Mouse (Mus musculus) hindbrain, embryonic 15.5 days (tissue): ENCODE data around the gene Hoxc13. TPM values are rescaled to one million over a fixed set of nuclear protein-coding genes. Genes with fewer than 3 reads are reported as not detected.
A peak's percentile ranks its signal among the peaks of the same experiment; 100 is the strongest.

Experiments
- ATAC-seq: fragments of 200-750 bp; cut with Nextera tagmentation; 2 replicates; pipeline ENCODE4 v1.8.0; 2017; ENCODE audit warnings: low read depth, moderate number of reproducible peaks, moderate TSS enrichment; ENCODE audit not compliant: low FRiP score
- H3K27ac ChIP-seq: fragments of 300-500 bp; sonication (generic); replicated peaks from 2 replicates; pipeline ENCODE4 v1.5.1; 2015; ENCODE audit warnings: mild to moderate bottlenecking, inconsistent platforms
- H3K27me3 ChIP-seq: fragments of 300-500 bp; sonication (generic); 2 replicates; pipeline ENCODE4 v1.6.1; 2015; ENCODE audit warnings: control low read depth, inconsistent platforms
- H3K36me3 ChIP-seq: fragments of 300-500 bp; sonication (generic); 2 replicates; pipeline ENCODE4 v1.6.1; 2015; ENCODE audit warnings: control low read depth, inconsistent platforms
- H3K4me1 ChIP-seq: fragments of 300-500 bp; sonication (generic); replicated peaks from 2 replicates; pipeline ENCODE4 v1.6.1; 2015; ENCODE audit warnings: control low read depth, inconsistent platforms
- H3K4me2 ChIP-seq: fragments of 300-500 bp; sonication (generic); 2 replicates; pipeline ENCODE4 v1.6.1; 2015; ENCODE audit warnings: moderate library complexity, mild to moderate bottlenecking, inconsistent platforms
- H3K4me3 ChIP-seq: fragments of 300-500 bp; sonication (generic); 2 replicates; pipeline ENCODE4 v1.5.1; 2015; ENCODE audit warnings: mild to moderate bottlenecking, inconsistent platforms
- H3K9ac ChIP-seq: fragments of 300-500 bp; sonication (generic); 2 replicates; pipeline ENCODE4 v1.6.1; 2015; ENCODE audit warnings: inconsistent platforms
- H3K9me3 ChIP-seq: fragments of 300-500 bp; sonication (generic); 2 replicates; pipeline ENCODE4 v1.6.1; 2016; ENCODE audit warnings: control low read depth, inconsistent platforms
- whole genome bisulfite sequencing: fragments of 180-500 bp; shearing (Covaris S2); methylation state at CpG from one replicate; pipeline ENCODE4 v1.1.7; 2015; 5-methylcytosine and 5-hydroxymethylcytosine counted together
- polyA plus RNA-seq: library from polyadenylated mRNA; unstranded; fragments of >200 nt; fragmentation: Nextera tagmentation; extraction: Ambion mirVana; gene quantifications from 2 replicates; pipeline ENCODE4 v1.2.1, GENCODE M21; 2015

Gene Hoxc13
- polyA plus RNA-seq, 1 experiment from 2014 or later = not detected

DNA sequence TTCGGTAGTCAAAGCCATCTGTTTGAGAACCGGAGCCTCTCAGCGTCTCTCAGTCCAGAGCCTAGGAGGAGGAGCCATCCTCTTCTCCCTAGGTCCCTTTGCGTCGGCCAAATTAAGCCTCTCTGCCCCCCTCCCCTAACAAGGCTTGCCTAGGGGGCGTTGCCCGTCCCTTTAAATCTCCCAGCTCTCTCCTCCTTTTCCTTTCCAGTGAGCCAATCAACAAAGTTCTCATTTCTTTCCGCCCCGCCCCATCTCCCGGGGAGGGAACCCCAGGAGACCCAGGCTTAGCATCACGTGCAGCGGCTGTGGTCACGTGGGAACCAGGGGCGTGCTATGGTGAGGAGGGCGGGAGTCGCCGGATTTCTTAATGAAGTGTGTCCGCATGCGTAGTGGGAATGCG is 284 bp upstream of the Hoxc13 start:
- Histone ChIP-seq H3K4me2 (peak overlapping the region; percentile 27; the same call in 1 of the 2 replicates), H3K27ac (no peak overlapping the region), H3K4me3 (peak overlapping the region; percentile 5; the same call in 1 of the 2 replicates), H3K27me3 (peaks cover 94% of the 10 kb centered on the region), H3K9ac (no peak overlapping the region), H3K9me3 (no peaks in the 10 kb centered on the region), H3K4me1 (0 out of 2 replicates have a peak, but pooled peaks cover 3% of the 10 kb centered on the region), H3K36me3 (no peaks in the 10 kb centered on the region)
- no peak for ATAC-seq
- WGBS = under 1% methylated on average over 20 of the region's 20 CpGs

DNA sequence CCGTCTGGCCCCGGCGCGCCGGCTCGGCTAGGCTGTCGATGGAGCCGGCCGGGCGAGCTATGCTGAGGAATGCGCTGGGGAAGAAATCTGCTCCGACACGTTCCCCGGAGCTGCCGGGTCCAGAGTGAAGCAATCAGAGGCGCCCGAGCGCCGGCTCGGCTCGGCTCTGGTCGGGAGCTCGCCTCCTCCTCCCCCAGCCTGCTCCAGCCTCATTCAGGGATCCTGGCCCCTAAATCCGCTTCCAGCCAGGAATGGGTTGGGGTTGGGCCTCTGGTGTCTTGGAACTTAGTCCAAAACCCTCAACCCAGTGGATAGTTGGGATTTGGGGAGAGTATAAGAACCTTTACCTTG is 1.1 kb downstream of the Hoxc13 start:
- Histone ChIP-seq H3K9ac (no peak overlapping the region), H3K4me3 (no peak overlapping the region), H3K4me2 (no peak overlapping the region), H3K36me3 (no peaks in the 10 kb centered on the region), H3K27ac (no peak overlapping the region), H3K27me3 (peaks cover 94% of the 10 kb centered on the region), H3K9me3 (no peaks in the 10 kb centered on the region), H3K4me1 (0 out of 2 replicates have a peak, but pooled peaks cover 3% of the 10 kb centered on the region)
- ATAC-seq = no peak
- WGBS = under 1% methylated on average over 24 of the region's 24 CpGs

DNA sequence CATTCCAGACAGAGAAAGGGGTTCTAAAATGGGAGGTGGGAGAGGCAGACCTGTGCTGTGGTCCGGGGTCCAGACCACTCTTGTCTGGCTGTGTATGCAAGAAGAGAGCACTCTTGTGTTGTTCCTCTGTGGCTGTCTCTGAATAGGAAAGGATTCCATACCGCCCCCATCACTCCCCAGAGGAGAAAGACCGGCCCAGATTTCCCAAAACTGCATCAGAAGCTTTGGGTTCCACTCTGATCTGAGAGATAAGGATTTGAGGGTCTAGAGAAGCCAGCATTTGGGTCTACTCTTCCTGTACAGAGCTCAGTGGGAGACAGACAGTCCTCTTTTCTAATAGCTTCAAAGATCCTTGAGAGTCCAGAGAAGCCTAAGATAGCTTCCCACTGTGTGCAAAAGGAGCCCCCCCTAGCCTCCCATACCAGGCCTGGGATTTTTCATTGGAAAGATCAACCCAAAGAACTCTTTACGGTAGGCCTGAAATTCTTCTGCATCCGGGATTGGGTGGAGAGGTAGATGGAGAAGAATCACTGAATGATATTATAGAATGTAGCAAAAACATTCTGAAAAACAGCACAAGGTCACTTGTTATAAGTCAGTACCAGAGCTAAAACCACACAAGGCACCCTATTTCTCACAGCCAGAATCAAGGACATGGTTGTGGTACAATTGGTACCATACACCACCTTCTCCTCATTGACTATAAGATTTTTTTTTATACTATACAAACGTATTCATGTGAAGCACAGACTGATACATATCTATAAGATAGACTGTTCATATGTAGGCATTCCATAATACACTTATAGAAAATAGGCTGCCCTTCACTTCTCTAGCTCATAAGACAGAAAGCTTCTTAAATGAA is 2.0 kb downstream of the Hoxc13 start:
- Histone ChIP-seq H3K4me2 (no peak overlapping the region), H3K4me1 (0 out of 2 replicates have a peak, but pooled peaks cover 3% of the 10 kb centered on the region), H3K9ac (no peak overlapping the region), H3K9me3 (no peaks in the 10 kb centered on the region), H3K4me3 (no peak overlapping the region), H3K27ac (no peak overlapping the region), H3K36me3 (no peaks in the 10 kb centered on the region), H3K27me3 (peaks cover 93% of the 10 kb centered on the region)
- 8% methylated on average over 6 of the region's 6 CpGs for WGBS
- ATAC-seq = no peak

DNA sequence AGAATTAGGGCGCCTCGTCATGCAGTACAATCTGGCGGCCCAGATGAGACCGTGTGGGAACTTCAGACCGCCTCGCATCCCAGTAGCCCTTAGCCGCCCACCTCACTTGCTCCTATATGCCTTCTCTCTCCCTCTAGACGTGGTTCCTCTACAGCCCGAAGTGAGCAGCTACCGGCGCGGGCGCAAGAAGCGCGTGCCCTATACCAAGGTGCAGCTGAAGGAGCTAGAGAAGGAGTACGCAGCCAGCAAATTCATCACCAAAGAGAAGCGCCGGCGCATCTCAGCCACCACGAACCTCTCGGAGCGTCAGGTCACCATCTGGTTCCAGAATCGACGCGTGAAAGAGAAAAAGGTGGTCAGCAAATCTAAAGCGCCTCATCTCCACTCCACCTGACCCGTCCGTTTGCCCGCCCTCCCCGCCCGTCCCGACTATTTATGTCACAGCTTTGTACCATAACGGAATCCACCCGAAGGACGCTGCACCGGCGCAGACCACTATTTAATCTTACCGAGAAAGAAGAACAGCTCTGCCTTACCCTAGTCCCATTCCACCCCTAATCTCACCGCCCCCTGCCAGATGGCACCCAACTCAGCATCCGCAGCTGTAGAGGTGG is 6.2 kb downstream of the Hoxc13 start:
- no peaks in the 10 kb centered on the region for H3K4me1 ChIP-seq
- no peak for ATAC-seq
- no peaks in the 10 kb centered on the region for H3K9me3 ChIP-seq
- H3K4me3 ChIP-seq = no peak overlapping the region
- no peak overlapping the region for H3K27ac ChIP-seq
- peaks cover 95% of the 10 kb centered on the region for H3K27me3 ChIP-seq
- H3K4me2 ChIP-seq = no peak overlapping the region
- under 1% methylated on average over 40 of the region's 40 CpGs for WGBS
- H3K9ac ChIP-seq = no peak overlapping the region
- H3K36me3 ChIP-seq = no peaks in the 10 kb centered on the region

DNA sequence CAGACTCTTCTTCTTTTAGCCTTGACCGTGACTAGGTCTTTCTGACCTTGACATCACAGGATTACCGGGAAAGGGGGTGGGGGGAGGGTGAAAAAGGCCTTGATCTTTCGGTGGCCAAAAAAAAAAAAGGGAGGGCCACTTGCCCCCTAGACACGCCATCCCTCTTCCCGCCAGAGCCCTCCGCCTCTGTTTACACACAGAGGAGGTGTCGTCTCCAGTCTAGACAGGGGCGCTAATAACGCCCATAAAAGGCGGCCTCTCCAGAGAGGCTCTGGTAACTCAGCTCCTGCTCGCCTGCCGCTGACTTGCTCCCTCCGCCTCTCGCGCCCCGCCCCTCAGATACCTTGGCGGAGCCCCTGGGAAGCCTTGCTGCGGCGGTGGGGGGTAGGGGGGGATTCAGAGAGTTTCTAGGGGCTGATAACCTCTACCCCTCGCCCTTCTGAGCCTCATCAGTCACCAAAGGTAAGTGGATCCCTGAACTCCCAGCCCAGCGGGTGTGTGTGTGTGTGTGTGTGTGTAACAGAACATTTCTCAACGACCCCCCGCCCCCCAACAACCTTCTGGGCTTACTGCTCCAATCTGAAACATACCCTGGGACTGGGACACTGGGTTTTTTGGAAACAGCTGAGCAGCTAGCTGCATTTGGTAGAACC is 10.9 kb downstream of the Hoxc13 start:
- H3K4me2 ChIP-seq = no peak overlapping the region
- no peak overlapping the region for H3K4me3 ChIP-seq
- peaks cover 96% of the 10 kb centered on the region for H3K27me3 ChIP-seq
- H3K36me3 ChIP-seq = no peaks in the 10 kb centered on the region
- no peak overlapping the region for H3K27ac ChIP-seq
- no peaks in the 10 kb centered on the region for H3K4me1 ChIP-seq
- H3K9ac ChIP-seq = no peak overlapping the region
- no peaks in the 10 kb centered on the region for H3K9me3 ChIP-seq
- WGBS = 1% methylated on average over 23 of the region's 23 CpGs
- ATAC-seq = no peak

DNA sequence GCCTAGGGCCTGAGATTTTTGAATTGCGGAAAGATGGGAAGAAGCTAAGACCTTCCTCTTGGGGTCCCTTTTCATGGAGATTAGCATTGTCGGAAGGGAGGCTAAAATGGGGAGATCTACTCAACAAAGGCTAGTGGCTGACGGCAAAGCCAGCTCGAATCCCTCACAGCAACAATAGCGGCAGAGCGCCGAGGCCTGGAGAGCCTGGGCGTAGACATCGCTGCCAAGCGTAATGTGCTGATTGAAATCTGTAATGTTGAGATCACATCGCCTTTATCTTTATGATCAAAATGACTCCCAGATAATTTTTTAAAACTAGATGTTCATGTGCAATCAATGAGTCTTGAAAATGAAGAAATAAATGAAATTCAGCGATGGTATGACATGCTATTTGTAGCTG is 13.5 kb downstream of the Hoxc13 start:
- Histone ChIP-seq H3K27me3 (peaks cover 96% of the 10 kb centered on the region), H3K4me1 (no peaks in the 10 kb centered on the region), H3K9ac (no peak overlapping the region), H3K36me3 (no peaks in the 10 kb centered on the region), H3K27ac (no peak overlapping the region), H3K9me3 (no peaks in the 10 kb centered on the region), H3K4me3 (no peak overlapping the region), H3K4me2 (no peak overlapping the region)
- WGBS = 1% methylated on average over 12 of the region's 12 CpGs
- no peak for ATAC-seq

GRCm38 (mm10) chr15:102934897-102935296 is 14.0 kb downstream of the Hoxc13 start:
- under 1% methylated on average over 26 of the region's 27 CpGs for WGBS
- Histone ChIP-seq H3K4me2 (no peak overlapping the region), H3K36me3 (no peaks in the 10 kb centered on the region), H3K4me1 (no peaks in the 10 kb centered on the region), H3K4me3 (no peak overlapping the region), H3K27ac (no peak overlapping the region), H3K9ac (no peak overlapping the region), H3K27me3 (peaks cover 96% of the 10 kb centered on the region), H3K9me3 (no peaks in the 10 kb centered on the region)
- no peak for ATAC-seq

GRCm38 (mm10) chr15:102936279-102936972 is 15.5 kb downstream of the Hoxc13 start, which contains the start of gene Hoxc12:
Gene Hoxc12 (plus strand): TSS chr15:102936757.
- peaks cover 96% of the 10 kb centered on the region for H3K27me3 ChIP-seq
- no peak within 1 kb of the TSS for H3K4me2 ChIP-seq
- no peak within 1 kb of the TSS for H3K9ac ChIP-seq
- H3K27ac ChIP-seq = no peak within 1 kb of the TSS
- no peaks in the 10 kb centered on the region for H3K36me3 ChIP-seq
- no peaks in the 10 kb centered on the region for H3K9me3 ChIP-seq
- no peaks in the 10 kb centered on the region for H3K4me1 ChIP-seq
- H3K4me3 ChIP-seq = no peak within 1 kb of the TSS
- 2% methylated on average over 31 of the region's 31 CpGs for WGBS
- ATAC-seq = no peak

GRCm38 (mm10) chr15:102937036-102937666 is 16.2 kb downstream of the Hoxc13 start:
- H3K27ac ChIP-seq = no peak overlapping the region
- H3K4me2 ChIP-seq = no peak overlapping the region
- H3K4me1 ChIP-seq = no peaks in the 10 kb centered on the region
- no peaks in the 10 kb centered on the region for H3K36me3 ChIP-seq
- no peak for ATAC-seq
- WGBS = under 1% methylated on average over 47 of the region's 50 CpGs
- H3K9ac ChIP-seq = no peak overlapping the region
- H3K4me3 ChIP-seq = no peak overlapping the region
- H3K27me3 ChIP-seq = peaks cover 96% of the 10 kb centered on the region
- H3K9me3 ChIP-seq = no peaks in the 10 kb centered on the region

DNA sequence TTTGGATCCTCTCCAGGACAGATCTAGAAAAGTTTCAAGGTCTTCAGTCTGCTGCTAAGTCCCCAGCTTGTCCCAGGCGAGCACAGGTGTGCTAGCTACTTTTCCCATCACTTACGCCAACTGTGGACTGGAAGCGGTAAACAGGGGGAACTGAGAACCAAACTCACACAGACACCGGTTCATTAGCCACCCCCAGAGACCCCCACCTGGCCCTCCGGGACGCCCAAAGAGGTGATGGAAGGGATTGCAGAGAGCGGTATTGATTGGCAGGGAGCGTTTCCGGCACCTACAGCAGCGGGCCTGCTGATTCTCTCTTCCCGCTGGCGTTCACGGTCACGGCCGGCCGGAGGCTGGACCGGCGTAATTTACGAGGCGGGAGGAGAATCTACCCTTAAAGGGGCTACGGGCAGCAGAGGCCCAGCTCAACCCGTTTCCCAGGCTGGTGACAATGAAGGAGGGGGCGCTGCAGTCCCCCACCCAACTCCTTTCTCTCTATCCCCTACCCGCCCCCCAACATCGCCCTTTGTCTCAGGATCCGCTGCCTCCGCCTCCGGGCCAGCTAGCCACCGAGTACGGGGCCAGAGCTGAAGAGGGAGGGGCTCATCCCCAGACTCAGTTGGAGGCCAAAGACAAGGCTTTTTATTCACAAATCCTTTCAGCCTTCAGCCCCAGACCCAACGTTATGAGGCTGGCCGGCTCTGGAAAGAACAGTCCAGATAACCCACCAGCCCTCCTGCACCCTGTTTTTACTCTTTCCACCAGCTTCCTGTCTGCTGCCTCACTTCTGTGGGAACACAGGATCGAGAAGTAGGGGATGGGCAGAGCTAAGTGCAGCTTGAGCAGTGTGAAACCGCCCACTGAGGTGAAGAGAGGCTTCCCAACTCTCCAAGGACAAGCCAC is 18.6 kb downstream of the Hoxc13 start:
- no peaks in the 10 kb centered on the region for H3K36me3 ChIP-seq
- no peaks in the 10 kb centered on the region for H3K9me3 ChIP-seq
- H3K27me3 ChIP-seq = peaks cover 95% of the 10 kb centered on the region
- ATAC-seq = no peak
- H3K4me3 ChIP-seq = no peak overlapping the region
- H3K27ac ChIP-seq = no peak overlapping the region
- no peaks in the 10 kb centered on the region for H3K4me1 ChIP-seq
- 2% methylated on average over 34 of the region's 34 CpGs for WGBS
- H3K9ac ChIP-seq = no peak overlapping the region
- no peak overlapping the region for H3K4me2 ChIP-seq
